Mouse (Mus musculus) gastrocnemius, postnatal 14 days (tissue): ENCODE data around the gene Mthfr. TPM values are rescaled to one million over a fixed set of nuclear protein-coding genes. Genes with fewer than 3 reads are reported as not detected.

Experiments
- DNase-seq: peaks from one replicate; pipeline ENCODE4 v3.0.0; 2021; ENCODE audit warnings: mixed read lengths
- intact Hi-C: fragments of 180-260 bp; cut with DNase I; formaldehyde crosslinking; loops from one replicate; pipeline ENCODE4 v1.15.1; 2025; ENCODE audit warnings: low total_unique reads
- total RNA-seq, 2 experiments: library from RNA; stranded (reverse); gene quantifications; 2 replicates each; pipeline ENCODE4 v1.2.3; 2021

The Mthfr gene
- total RNA-seq, 2 experiments from 2014 or later, result 12.0 to 12.3 TPM

GRCm38 (mm10) chr4:148058218-148058819 lies 19.4 kb downstream of the Mthfr start:
- DNase-seq, result no peak
- intact Hi-C loops, result no loop called here

- intact Hi-C loops, result no loop called here
- DNase-seq, result no peak
These were observed 20.1 kb downstream of the Mthfr start for GRCm38 (mm10) chr4:148058993-148059392.

- peak; percentile 60 for DNase-seq
- intact Hi-C loops, result loop anchor here (10.0 kb wide), 1 partner anchor 106 kb away; no protein-coding TSS in a partner anchor
These were observed 21.5 kb downstream of the Mthfr start for GRCm38 (mm10) chr4:148060120-148061085.

- no peak for DNase-seq
- intact Hi-C loops, result loop anchor here (10.0 kb wide), 1 partner anchor 106 kb away; no protein-coding TSS in a partner anchor
These were observed 22.2 kb downstream of the Mthfr start for GRCm38 (mm10) chr4:148061086-148061480.

- no peak for DNase-seq
- intact Hi-C loops, result loop anchor here (10.0 kb wide), 1 partner anchor 111 kb away; no protein-coding TSS in a partner anchor
These were observed 27.0 kb downstream of the Mthfr start for GRCm38 (mm10) chr4:148065702-148066400.

GRCm38 (mm10) chr4:148066401-148066744 lies 27.5 kb downstream of the Mthfr start:
- peak; percentile 43 for DNase-seq
- intact Hi-C loops, result loop anchor here (10.0 kb wide), 1 partner anchor 112 kb away; no protein-coding TSS in a partner anchor

- intact Hi-C loops, result loop anchor here (10.0 kb wide), 1 partner anchor 113 kb away; no protein-coding TSS in a partner anchor
These were observed 28.5 kb downstream of the Mthfr start for GRCm38 (mm10) chr4:148067346-148067745.

GRCm38 (mm10) chr4:148069602-148070218 lies 30.8 kb downstream of the Mthfr start:
- no peak for DNase-seq
- intact Hi-C loops, result loop anchor here (10.0 kb wide), 1 partner anchor 115 kb away; no protein-coding TSS in a partner anchor

More at GRCm38 (mm10) chr4:148067346-148067745, 28.5 kb downstream of the Mthfr start:
- DNase-seq, result no peak

GRCm38 (mm10) chr4:148071508-148071907 lies 32.6 kb downstream of the Mthfr start:
- DNase-seq, result no peak

GRCm38 (mm10) chr4:148074521-148075189 lies 35.8 kb downstream of the Mthfr start:
- no peak for DNase-seq
- intact Hi-C loops, result no loop called here

More at GRCm38 (mm10) chr4:148071508-148071907, 32.6 kb downstream of the Mthfr start:
- intact Hi-C loops, result no loop called here

GRCm38 (mm10) chr4:148075259-148075658 lies 36.4 kb downstream of the Mthfr start:
- intact Hi-C loops, result no loop called here

GRCm38 (mm10) chr4:148075881-148076280 lies 37.0 kb downstream of the Mthfr start:
- DNase-seq, result no peak
- intact Hi-C loops, result no loop called here

More at GRCm38 (mm10) chr4:148075259-148075658, 36.4 kb downstream of the Mthfr start:
- peak; percentile 70 for DNase-seq

GRCm38 (mm10) chr4:148079212-148079611 lies 40.3 kb downstream of the Mthfr start:
- no peak for DNase-seq
- intact Hi-C loops, result no loop called here

GRCm38 (mm10) chr4:148079944-148080596 lies 41.2 kb downstream of the Mthfr start:
- intact Hi-C loops, result no loop called here

GRCm38 (mm10) chr4:148080597-148080973 lies 41.7 kb downstream of the Mthfr start:
- DNase-seq, result no peak
- intact Hi-C loops, result no loop called here

More at GRCm38 (mm10) chr4:148079944-148080596, 41.2 kb downstream of the Mthfr start:
- DNase-seq, result no peak

GRCm38 (mm10) chr4:148081201-148081600 lies 42.3 kb downstream of the Mthfr start:
- no peak for DNase-seq
- intact Hi-C loops, result no loop called here

- intact Hi-C loops, result no loop called here
- peak; percentile 66 for DNase-seq
These were observed 43.6 kb downstream of the Mthfr start for GRCm38 (mm10) chr4:148082257-148083044.
